Mouse (Mus musculus): ENCODE measurements around the gene Lrrc52.

Lrrc52 gene

DNA sequence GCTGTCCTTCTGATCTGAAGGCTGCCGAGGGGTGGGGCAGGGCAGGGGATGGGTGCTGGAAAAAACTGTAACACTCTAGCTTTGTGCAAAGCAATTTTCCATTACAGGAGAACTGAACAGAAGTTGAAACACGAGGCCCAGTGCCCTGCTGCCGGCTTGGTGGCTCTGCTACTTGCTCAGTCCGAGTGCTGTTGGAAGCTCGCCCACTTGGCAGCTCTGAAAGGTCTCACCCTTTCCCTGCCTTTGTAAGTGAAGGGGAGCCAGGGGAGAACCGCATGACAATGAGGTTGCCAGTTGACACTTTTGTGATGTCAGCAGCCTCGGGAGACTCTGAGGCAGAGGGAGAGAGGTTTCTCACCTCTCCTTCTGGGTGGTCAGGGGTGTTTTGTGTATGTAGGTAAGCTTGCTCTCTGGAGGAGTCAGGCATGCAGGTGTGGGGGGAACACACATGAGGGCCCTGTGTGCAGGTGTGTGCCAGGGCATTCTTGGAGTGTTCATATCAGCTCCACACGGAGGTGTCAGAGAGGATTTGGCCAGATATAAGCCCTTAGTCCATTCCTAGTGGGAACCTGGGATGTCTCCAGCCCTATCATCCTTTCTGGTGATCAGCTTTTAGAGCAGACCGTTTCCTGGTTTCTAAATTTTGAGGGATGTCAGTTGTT is at the start of gene Lrrc52:
Gene Lrrc52, minus strand, starts transcription at position 16 of the 662 bp plus-strand sequence.
- no peak for TF ChIP-seq GATA4 (IDR thresholded peaks at IDR 0.05; ENCODE audit: insufficient replicate concordance, low read length)

DNA sequence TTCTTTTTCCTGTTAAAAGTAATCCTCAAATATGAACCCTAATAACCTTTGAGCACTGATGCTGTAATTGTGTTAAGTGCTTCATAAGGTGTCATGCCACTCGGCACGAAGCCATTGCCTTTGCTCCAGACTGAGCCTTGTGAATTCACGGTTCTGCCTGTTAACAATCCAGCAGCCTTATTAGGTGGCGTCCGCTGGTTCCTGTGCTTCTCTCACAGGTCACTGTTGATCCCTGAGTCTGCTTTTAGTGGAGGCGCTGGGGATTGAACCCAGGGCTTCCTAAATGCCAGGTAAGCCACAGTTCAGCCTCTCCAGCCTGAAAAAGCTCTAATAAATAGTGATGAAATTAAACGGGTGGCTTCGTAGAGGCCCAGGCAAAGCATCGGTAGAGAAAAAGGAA is 45.0 kb upstream of the Lrrc52 start:
- TF ChIP-seq GATA4 (IDR thresholded peaks at IDR 0.05; ENCODE audit: insufficient replicate concordance, low read length), result no peak

DNA sequence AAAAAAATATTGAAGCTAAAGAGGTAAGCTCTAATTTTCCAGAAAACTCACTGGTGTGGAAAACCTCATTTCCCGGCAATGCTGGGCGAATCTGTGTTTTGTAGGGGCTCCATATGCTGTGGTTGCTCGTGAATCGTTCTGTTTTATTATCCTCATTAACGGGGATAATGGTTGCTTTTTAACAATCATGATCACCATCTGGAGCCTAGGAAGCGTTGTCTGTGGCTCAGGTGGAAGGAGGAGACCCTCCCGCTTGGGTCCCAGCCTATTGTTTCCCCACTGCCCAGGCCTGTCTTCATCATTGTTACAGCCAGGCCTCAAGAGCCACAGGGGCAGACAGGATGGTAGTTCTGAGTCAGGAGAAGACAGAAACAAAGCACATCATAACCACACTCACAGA is 39.5 kb upstream of the Lrrc52 start:
- no peak for TF ChIP-seq GATA4 (IDR thresholded peaks at IDR 0.05; ENCODE audit: insufficient replicate concordance, low read length)

DNA sequence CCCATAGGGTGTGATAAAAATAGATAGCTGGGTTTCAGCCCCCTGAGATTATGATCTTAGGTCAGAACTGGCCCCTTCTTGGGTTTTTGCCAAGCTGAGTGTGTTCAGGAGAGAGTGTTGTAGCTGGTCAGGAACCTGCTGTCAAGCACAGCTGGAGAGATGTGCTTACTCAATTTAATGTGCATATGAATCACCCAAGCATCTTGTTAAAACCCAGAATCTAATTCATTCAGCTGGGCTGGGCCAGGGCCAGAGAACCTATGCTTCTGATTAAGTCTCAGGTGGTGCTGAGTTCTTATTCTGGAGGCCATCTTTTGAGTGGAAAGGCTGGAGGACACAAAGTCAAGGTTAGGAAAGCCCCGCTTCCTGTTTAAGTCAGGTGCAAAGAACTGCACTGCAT is 38.8 kb upstream of the Lrrc52 start:
- no peak for TF ChIP-seq GATA4 (IDR thresholded peaks at IDR 0.05; ENCODE audit: insufficient replicate concordance, low read length)

DNA sequence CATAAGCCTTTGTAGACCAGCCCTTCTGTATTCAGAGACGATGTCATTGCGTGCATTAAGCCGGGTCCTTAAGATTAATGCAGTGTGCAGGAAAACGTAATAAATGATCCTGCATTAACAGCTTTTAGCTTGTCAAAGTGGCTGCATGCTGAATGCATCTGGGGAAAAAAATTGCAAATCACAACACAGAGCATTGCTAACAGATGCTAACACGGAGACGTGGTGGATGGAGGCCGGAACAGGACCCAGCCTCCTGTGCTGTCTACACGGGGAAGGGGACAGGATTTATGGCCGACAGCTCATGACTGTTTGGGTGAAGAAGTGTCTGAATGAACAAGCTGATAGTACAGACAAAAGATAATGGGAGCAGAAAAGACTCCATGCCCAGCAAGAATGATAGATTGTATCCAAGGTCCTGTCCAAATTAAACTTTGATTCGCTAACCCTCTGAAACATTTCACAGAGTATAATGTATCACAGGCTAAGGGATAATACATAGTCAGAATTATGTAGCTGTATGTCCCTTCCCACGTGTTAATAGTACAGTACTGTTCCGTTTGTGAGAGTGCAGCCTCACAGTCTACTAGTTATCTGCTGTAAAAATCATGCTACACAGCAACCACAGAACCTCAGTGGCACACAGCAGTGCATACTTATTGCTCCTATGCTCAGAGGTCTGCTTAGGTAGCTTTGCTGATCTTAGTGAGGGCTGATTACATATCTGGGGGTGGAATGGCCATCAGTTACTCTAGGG is 32.7 kb upstream of the Lrrc52 start:
- TF ChIP-seq GATA4 (IDR thresholded peaks at IDR 0.05; ENCODE audit: insufficient replicate concordance, low read length), result no peak

DNA sequence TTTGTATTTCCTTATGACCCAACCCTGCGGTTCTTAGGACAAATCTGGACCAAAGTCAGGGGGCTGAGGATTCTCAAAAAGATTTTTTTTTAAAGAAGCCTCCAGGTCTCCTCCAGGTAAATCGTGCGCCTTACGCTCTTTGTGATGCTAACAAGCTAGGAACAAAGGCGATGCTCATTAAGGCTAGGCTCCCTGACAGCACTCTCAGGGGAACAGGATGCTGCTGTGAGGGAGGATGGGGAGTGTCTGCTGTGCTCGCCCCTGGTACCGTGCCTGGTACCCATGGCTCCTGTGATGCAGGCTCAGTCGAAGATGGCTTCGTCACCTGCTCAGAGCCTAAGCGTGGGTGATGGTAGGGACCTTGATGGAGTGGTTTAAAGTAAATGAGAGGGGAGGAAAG is 31.4 kb upstream of the Lrrc52 start:
- TF ChIP-seq GATA4 (IDR thresholded peaks at IDR 0.05; ENCODE audit: insufficient replicate concordance, low read length), result no peak

DNA sequence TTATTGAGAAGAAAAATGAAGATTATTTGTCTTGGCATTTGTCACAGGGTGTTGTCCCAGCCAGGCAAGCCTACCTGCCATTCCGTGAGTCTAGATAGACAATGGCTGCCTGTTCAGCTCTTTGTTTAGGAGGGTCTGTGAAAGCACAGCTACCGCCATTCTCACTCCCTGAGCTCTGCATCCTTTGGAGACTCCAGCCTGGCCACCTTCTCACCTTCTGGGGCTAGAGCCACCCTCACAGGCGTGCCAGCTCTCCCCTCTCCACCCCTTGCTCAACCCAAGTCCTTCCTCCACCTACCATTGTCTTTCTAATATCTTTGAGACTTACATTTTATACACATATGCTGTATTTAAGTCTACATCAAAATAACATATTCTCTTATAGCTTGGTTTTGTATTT is 31.0 kb upstream of the Lrrc52 start:
- TF ChIP-seq GATA4 (IDR thresholded peaks at IDR 0.05; ENCODE audit: insufficient replicate concordance, low read length), result no peak

DNA sequence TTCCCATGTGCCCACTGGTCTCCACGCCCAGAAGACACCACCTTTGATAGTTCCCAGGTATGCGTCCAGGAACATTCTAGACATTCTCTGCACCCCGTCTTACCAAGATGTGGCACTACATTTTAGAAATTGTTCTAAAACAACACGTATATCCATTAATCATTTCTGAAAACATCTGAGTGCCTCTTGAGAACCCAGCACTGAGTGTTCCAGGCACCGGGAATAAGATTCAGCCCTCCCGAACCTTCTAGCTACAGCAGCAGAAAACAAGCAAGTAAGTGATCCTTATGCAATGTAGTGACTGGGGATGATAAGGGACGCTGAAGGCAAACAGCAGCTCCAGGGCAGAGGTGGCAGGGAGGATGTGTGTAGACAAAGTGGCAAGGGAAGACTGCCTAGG is 24.9 kb upstream of the Lrrc52 start:
- no peak for TF ChIP-seq GATA4 (IDR thresholded peaks at IDR 0.05; ENCODE audit: insufficient replicate concordance, low read length)

DNA sequence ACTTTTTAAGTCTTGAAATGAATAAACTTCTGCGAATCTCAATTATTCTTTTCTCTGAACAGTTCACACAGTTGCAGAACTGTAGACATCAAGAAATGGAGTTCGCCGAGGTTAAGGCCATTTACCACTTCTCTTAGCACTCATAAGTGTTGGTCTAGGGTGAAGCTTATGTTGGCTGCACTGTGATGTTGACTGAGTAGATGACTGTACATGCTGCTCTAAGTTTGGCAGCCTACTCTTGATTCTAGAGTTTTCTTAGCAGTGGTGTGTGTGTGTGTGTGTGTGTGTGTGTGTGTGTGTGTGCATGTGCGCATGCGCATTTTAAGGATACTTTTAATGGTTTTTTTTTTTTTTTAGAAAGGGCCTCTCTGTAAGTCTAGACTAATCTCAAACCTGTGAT is 21.4 kb upstream of the Lrrc52 start:
- TF ChIP-seq GATA4 (IDR thresholded peaks at IDR 0.05; ENCODE audit: insufficient replicate concordance, low read length), result no peak

DNA sequence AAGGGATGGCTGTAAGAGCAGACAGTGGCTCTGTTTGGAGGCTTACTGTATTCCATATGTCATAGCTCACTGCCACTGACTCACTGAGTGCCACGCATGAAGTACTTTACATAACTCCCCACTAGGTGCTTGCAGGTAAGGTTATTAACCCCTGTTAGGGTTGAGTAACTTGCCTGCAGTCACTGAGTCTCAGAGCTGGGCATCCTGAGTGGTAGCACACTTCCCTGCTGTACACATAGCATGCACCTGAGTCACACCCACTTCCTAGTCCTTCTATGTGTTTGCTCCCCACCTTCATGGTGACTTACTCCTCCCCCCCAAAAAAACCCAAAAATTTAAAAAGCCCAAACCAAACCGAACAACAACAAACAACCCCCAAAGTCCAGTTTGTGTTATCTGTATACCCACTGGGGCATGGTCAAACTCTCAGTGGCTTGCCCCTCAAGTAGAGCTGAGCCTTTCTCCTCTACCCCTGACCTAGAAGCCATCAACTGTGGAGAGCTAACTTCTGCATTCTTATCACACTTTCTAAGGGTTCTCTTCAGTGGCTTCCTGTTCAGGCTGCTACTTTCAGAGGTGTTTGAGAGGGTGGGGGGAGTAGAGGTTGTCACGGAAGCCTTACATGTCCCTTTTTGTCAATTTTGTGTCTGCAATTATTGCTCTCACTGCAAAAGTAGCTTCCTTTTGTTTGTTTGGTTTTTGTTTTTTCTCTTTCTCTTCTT is 20.5 kb upstream of the Lrrc52 start:
- no peak for TF ChIP-seq GATA4 (IDR thresholded peaks at IDR 0.05; ENCODE audit: insufficient replicate concordance, low read length)

DNA sequence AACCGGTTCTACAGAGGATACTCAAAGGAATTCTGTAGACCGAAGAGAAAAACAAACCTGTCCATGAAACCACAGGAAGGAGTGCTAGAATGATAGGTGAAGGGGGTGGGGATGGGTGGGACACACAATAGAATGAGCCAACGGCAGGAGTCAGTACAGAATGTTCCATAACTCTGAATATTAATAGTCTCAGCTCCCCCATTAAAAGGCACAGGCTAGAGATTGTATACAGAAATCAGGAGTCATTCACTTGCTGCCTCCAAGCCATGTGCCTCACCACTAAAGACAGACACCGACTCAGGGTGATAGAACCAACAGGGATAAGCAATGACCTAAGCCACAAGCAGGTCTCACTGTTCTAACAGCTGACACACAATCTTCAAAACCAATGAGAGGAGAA is 16.3 kb upstream of the Lrrc52 start:
- no peak for TF ChIP-seq GATA4 (IDR thresholded peaks at IDR 0.05; ENCODE audit: insufficient replicate concordance, low read length)

DNA sequence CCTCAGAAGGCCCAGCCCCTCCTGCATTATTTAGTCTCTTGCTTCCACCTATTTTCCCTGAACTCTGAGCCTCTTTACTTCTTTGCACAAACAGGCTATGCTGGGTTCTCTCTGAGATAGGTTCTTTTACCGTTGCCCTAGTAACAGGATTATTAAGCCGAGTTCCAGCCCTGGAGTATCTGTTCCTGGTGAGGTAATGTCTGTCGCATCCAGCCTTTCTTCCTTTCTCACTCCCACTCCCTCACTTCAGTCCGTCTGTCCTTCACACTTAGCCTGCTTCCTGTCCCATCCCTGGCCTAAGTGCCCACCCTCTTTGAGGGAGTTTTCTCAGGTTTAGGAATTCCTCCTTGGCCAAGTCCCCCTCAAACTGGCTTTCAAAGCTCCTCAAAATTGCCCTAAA is 7.0 kb upstream of the Lrrc52 start:
- no peak for TF ChIP-seq GATA4 (IDR thresholded peaks at IDR 0.05; ENCODE audit: insufficient replicate concordance, low read length)

DNA sequence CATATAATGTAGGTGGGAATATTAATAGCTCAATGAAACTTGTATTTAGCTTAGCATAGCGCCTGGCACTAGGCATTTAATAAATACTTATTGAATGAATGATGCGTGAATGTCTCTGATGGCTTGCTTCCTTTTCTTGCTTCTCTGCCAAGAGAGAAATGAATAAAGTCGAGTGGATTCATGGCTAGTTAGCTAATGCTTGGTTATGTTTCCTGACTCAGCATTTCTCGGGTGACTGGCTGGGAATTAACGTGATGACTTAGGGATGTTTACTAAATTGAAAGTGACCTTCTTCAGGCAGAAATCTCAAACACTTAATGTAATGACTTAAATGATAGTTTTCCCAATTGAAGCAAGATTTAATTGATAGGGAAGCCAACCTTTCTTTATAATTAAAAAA is 1.3 kb upstream of the Lrrc52 start:
- no peak for TF ChIP-seq GATA4 (IDR thresholded peaks at IDR 0.05; ENCODE audit: insufficient replicate concordance, low read length)

DNA sequence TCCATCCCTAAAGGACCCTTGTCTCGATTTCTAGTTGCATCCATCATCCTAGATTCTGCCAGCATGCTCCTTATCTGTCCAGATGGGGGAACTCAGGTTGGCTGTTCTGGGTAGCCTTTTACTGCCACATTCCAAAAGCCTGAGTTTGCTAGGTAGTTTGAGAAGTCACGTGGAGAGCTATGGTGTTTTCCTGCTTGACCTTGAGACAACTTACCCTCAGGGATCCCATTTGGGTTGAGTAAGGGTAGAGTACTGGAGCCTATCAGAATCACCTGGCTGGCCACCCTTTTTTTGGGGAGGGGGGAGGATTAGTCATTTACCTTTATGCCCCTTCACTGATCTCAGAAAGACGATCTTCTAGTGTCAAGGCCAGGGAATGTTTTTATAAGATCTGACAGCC is 9.3 kb downstream of the Lrrc52 start:
- TF ChIP-seq GATA4 (IDR thresholded peaks at IDR 0.05; ENCODE audit: insufficient replicate concordance, low read length), result no peak

DNA sequence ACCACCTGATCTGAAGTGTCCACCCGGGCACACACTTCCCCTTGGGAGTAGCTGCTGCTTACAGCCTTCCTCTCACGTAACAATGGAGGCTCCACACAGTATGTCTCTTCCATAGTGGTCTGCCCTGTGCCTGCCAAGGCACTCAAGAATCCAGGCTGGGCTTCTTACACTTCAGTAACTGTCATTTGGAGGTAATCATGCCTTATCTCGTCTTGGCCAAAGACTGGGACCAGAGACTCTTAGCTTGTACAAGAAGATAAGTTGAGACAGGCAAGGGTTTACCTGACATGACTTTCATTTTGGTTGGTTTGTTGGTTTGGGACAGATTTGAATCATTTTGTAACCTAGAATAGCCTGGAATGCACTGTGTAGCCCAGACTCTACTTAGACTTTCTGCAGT is 13.5 kb downstream of the Lrrc52 start:
- no peak for TF ChIP-seq GATA4 (IDR thresholded peaks at IDR 0.05; ENCODE audit: insufficient replicate concordance, low read length)

DNA sequence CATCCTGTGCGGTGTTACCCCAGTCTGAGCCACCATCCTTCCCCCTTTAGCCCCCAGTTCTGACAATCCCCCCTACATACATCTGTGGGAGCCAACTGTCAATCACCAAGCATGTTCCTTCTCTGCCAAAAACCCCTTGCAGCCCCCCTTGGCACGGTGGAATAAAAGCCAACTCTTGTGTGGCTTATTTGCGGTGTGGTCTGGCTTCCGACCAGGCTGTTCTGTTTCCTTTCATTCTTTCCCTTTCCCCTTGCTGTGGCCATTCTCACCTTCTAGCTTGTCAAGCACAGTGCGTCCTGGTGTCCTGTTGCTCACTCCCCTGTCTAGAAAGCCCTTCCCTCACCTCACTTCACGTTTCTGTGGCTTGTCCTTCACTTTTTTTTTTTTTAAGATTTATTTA is 14.1 kb downstream of the Lrrc52 start:
- no peak for TF ChIP-seq GATA4 (IDR thresholded peaks at IDR 0.05; ENCODE audit: insufficient replicate concordance, low read length)

Data from liver, adult (tissue).